Mouse (Mus musculus): ENCODE data around the gene Skap2.

GRCm38 (mm10) chr6:51975751-51976150 lies 36.6 kb downstream of the Skap2 start:
- TF ChIP-seq EP300 (IDR thresholded peaks at IDR 0.05) (no peak), CTCF (IDR thresholded peaks at IDR 0.05) (no peak)

Measured in lung, postnatal 0 days (tissue).